Mouse (Mus musculus) stomach, embryonic 16.5 days (tissue): ENCODE data around the gene Foxp1. TPM values are rescaled to one million over a fixed set of nuclear protein-coding genes. Genes with fewer than 3 reads are reported as not detected.

Source experiments
- ATAC-seq: fragments of 200-750 bp; cut with Nextera tagmentation; 2 replicates; pipeline ENCODE4 v1.8.0; 2017; ENCODE audit warnings: moderate number of reproducible peaks, moderate TSS enrichment; ENCODE audit not compliant: insufficient read depth, low FRiP score
- H3K27ac ChIP-seq: fragments of 300-500 bp; sonication (generic); 2 replicates; pipeline ENCODE4 v1.5.1; 2014; ENCODE audit warnings: low read length
- H3K27me3 ChIP-seq: fragments of 300-500 bp; sonication (generic); 2 replicates; pipeline ENCODE4 v1.6.1; 2014; ENCODE audit warnings: low read length, control low read depth, mixed read lengths; ENCODE audit not compliant: control insufficient read depth, insufficient read depth
- H3K36me3 ChIP-seq: fragments of 300-500 bp; sonication (generic); 2 replicates; pipeline ENCODE4 v1.6.1; 2014; ENCODE audit warnings: low read length; ENCODE audit not compliant: control insufficient read depth, insufficient read depth
- H3K4me1 ChIP-seq: fragments of 300-500 bp; sonication (generic); 2 replicates; pipeline ENCODE4 v1.6.1; 2014; ENCODE audit warnings: low read length, control low read depth, mixed read lengths; ENCODE audit not compliant: control insufficient read depth, insufficient read depth
- H3K4me2 ChIP-seq: fragments of 300-500 bp; sonication (generic); 2 replicates; pipeline ENCODE4 v1.6.1; 2014; ENCODE audit warnings: low read depth, low read length, mixed read lengths
- H3K4me3 ChIP-seq: fragments of 300-500 bp; sonication (generic); replicated peaks from 2 replicates; pipeline ENCODE4 v1.5.1; 2014; ENCODE audit warnings: mild to moderate bottlenecking, low read length
- H3K9ac ChIP-seq: fragments of 300-500 bp; sonication (generic); 2 replicates; pipeline ENCODE4 v1.6.1; 2014; ENCODE audit warnings: low read length
- H3K9me3 ChIP-seq: fragments of 300-500 bp; sonication (generic); replicated peaks from 2 replicates; pipeline ENCODE4 v1.6.1; 2016; ENCODE audit warnings: low read length, control low read depth; ENCODE audit not compliant: control insufficient read depth
- WGBS: fragments of 180-500 bp; shearing (Covaris S2); extraction: QIAGEN DNeasy Blood & Tissue Kit; methylation state at CpG from one replicate; pipeline ENCODE4 v1.1.7; 2014; 5-methylcytosine and 5-hydroxymethylcytosine counted together
- polyA plus RNA-seq: library from polyadenylated mRNA; unstranded; fragments of >200 nt; fragmentation: Nextera tagmentation; extraction: Ambion mirVana; gene quantifications from 2 replicates; pipeline ENCODE4 v1.2.1, GENCODE M21; 2015

Foxp1 gene
- polyA plus RNA-seq, 1 experiment from 2014 or later, result 108 TPM

- ATAC-seq, result no peak
- H3K9me3 ChIP-seq, result no peaks in the 10 kb centered on the region
- WGBS, result 46% methylated on average over 4 of the region's 4 CpGs
- no peak overlapping the region for H3K9ac ChIP-seq
- peaks cover 38% of the 10 kb centered on the region for H3K4me1 ChIP-seq
- H3K36me3 ChIP-seq, result no peaks in the 10 kb centered on the region
- H3K4me2 ChIP-seq, result no peak overlapping the region
- H3K4me3 ChIP-seq, result no peak overlapping the region
- no peaks in the 10 kb centered on the region for H3K27me3 ChIP-seq
- H3K27ac ChIP-seq, result no peak overlapping the region
These were observed 416.5 kb downstream of the Foxp1 start for GRCm38 (mm10) chr6:99105979-99106378.

GRCm38 (mm10) chr6:99104446-99104845 lies 418.1 kb downstream of the Foxp1 start:
- Histone ChIP-seq H3K27ac (no peak overlapping the region), H3K9ac (no peak overlapping the region)
- WGBS, result 67% methylated on average over 7 of the region's 7 CpGs

GRCm38 (mm10) chr6:99103911-99104310 lies 418.6 kb downstream of the Foxp1 start:
- H3K4me3 ChIP-seq, result no peak overlapping the region
- H3K9ac ChIP-seq, result no peak overlapping the region
- no peaks in the 10 kb centered on the region for H3K27me3 ChIP-seq
- peaks cover 47% of the 10 kb centered on the region for H3K4me1 ChIP-seq
- ATAC-seq, result no peak
- no peaks in the 10 kb centered on the region for H3K9me3 ChIP-seq
- H3K27ac ChIP-seq, result peak overlapping the region; percentile 38; the same call in 1 of the 2 replicates
- 64% methylated on average over 3 of the region's 3 CpGs for WGBS
- H3K4me2 ChIP-seq, result no peak overlapping the region
- no peaks in the 10 kb centered on the region for H3K36me3 ChIP-seq

More at GRCm38 (mm10) chr6:99104446-99104845, 418.1 kb downstream of the Foxp1 start:
- no peak for ATAC-seq
- Histone ChIP-seq H3K4me3 (no peak overlapping the region), H3K27me3 (no peaks in the 10 kb centered on the region), H3K4me2 (no peak overlapping the region), H3K4me1 (peaks cover 47% of the 10 kb centered on the region), H3K36me3 (no peaks in the 10 kb centered on the region), H3K9me3 (no peaks in the 10 kb centered on the region)

GRCm38 (mm10) chr6:99101489-99101908 lies 421.0 kb downstream of the Foxp1 start:
- Histone ChIP-seq H3K27me3 (no peaks in the 10 kb centered on the region), H3K9ac (peak overlapping the region; percentile 65), H3K27ac (peak overlapping the region; percentile 83), H3K4me3 (peak overlapping the region; percentile 25), H3K4me1 (peaks cover 51% of the 10 kb centered on the region), H3K36me3 (no peaks in the 10 kb centered on the region), H3K9me3 (no peaks in the 10 kb centered on the region), H3K4me2 (peak overlapping the region; percentile 61)
- ATAC-seq, result peak; percentile 60; the same call in 1 of the 2 replicates
- 15% methylated on average over 6 of the region's 6 CpGs for WGBS

GRCm38 (mm10) chr6:99100331-99100730 lies 422.2 kb downstream of the Foxp1 start:
- Histone ChIP-seq H3K27me3 (no peaks in the 10 kb centered on the region), H3K9me3 (no peaks in the 10 kb centered on the region), H3K4me2 (no peak overlapping the region), H3K4me1 (peaks cover 51% of the 10 kb centered on the region), H3K27ac (no peak overlapping the region), H3K9ac (no peak overlapping the region), H3K4me3 (no peak overlapping the region), H3K36me3 (no peaks in the 10 kb centered on the region)
- WGBS, result 41% methylated on average over 5 of the region's 5 CpGs
- no peak for ATAC-seq

- WGBS, result 40% methylated on average over 4 of the region's 4 CpGs
- Histone ChIP-seq H3K27ac (no peak overlapping the region), H3K27me3 (no peaks in the 10 kb centered on the region), H3K4me1 (peaks cover 48% of the 10 kb centered on the region), H3K4me3 (no peak overlapping the region), H3K36me3 (no peaks in the 10 kb centered on the region), H3K9ac (no peak overlapping the region), H3K4me2 (no peak overlapping the region), H3K9me3 (no peaks in the 10 kb centered on the region)
- no peak for ATAC-seq
These were observed 422.7 kb downstream of the Foxp1 start for GRCm38 (mm10) chr6:99099781-99100180.

GRCm38 (mm10) chr6:99097191-99097590 lies 425.3 kb downstream of the Foxp1 start:
- no peak for ATAC-seq
- peak overlapping the region; percentile 28; the same call in 1 of the 2 replicates for H3K9ac ChIP-seq
- peak overlapping the region; percentile 92 for H3K27ac ChIP-seq
- WGBS, result 36% methylated on average over 7 of the region's 7 CpGs
- peak overlapping the region; percentile 73; the same call in 1 of the 2 replicates for H3K4me2 ChIP-seq
- H3K4me1 ChIP-seq, result peaks cover 51% of the 10 kb centered on the region
- H3K27me3 ChIP-seq, result no peaks in the 10 kb centered on the region
- H3K36me3 ChIP-seq, result no peaks in the 10 kb centered on the region
- H3K4me3 ChIP-seq, result no peak overlapping the region
- no peaks in the 10 kb centered on the region for H3K9me3 ChIP-seq

GRCm38 (mm10) chr6:99096776-99097166 lies 425.8 kb downstream of the Foxp1 start:
- no peaks in the 10 kb centered on the region for H3K9me3 ChIP-seq
- H3K9ac ChIP-seq, result peak overlapping the region; percentile 74; the same call in 1 of the 2 replicates
- H3K36me3 ChIP-seq, result no peaks in the 10 kb centered on the region
- no peaks in the 10 kb centered on the region for H3K27me3 ChIP-seq
- H3K4me2 ChIP-seq, result peak overlapping the region; percentile 73
- H3K4me1 ChIP-seq, result peaks cover 52% of the 10 kb centered on the region
- WGBS, result 36% methylated on average over 7 of the region's 7 CpGs
- H3K27ac ChIP-seq, result peak overlapping the region; percentile 92
- no peak overlapping the region for H3K4me3 ChIP-seq
- ATAC-seq, result no peak

- Histone ChIP-seq H3K36me3 (no peaks in the 10 kb centered on the region), H3K4me2 (peak overlapping the region; percentile 73), H3K9ac (peak overlapping the region; percentile 74), H3K4me1 (peaks cover 50% of the 10 kb centered on the region), H3K9me3 (no peaks in the 10 kb centered on the region), H3K27me3 (no peaks in the 10 kb centered on the region), H3K27ac (peak overlapping the region; percentile 92), H3K4me3 (peak overlapping the region; percentile 55)
- ATAC-seq, result peak; percentile 62; the same call in 1 of the 2 replicates
- WGBS, result 9% methylated on average over 12 of the region's 12 CpGs
These were observed 426.3 kb downstream of the Foxp1 start for GRCm38 (mm10) chr6:99096105-99096775.
